Mouse (Mus musculus): ENCODE results near the gene Slc1a1.
A peak's percentile ranks its signal among the peaks of the same experiment; 100 is the strongest.

Gene Slc1a1

DNA sequence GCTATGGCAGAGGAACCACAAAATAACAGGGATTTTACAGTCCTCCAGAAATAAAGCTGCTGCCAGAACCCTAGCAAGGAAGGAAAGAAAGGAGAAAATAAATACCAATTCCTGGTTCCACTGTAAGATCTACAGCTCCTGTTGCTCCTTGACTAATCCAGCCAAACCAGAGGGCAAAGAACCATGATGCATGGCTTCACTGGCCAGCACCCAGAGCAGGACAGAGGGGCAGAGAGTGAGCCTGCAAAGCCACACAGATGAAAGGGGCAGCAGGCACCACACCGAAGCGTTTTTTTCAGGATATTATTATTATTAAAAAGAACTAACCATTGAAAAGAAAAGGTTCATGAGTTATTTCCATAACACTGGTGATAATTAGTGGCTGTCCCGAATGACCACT lies 17.2 kb downstream of the Slc1a1 start:
- no peak for DNase-seq (ENCODE audit: low spot score)

DNA sequence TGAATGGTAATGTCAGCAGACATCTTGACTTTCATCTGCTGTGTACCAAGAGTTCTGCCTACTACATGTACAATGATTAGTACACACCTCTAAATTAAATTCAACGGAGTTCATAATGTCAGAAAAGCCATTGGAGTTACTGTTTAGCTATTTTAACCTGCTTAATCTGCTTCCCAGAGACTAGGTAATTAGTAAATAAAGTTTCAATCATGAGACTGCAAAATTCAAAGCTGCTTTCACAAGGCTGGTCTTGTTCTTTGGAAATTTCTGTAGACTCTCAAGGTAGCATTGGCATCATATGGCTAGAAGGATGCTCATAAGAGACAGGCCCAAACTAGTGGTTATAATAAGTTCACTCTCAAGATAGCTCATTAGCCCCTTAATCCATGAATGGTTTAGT lies 20.0 kb downstream of the Slc1a1 start:
- DNase-seq (ENCODE audit: low spot score): no peak

DNA sequence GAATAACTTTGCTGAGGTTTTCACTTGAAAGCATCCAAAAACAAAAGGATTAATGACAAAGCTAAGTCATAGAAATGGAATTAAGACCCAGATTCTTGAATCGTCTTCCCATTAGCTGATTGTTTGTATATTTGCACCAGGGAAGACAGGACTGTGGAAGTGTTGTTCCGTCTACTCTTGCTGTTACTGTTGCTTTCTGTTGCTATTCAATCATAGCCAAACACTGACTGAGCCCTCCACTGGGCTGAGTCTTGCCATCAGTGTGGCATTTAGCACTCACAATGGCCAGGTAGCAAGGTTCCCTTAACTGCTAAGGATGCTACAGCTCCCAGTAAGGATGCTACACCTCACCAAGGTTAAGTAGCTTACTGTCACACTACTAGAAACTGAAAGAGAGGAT lies 25.4 kb downstream of the Slc1a1 start:
- DNase-seq (ENCODE audit: low spot score): no peak

DNA sequence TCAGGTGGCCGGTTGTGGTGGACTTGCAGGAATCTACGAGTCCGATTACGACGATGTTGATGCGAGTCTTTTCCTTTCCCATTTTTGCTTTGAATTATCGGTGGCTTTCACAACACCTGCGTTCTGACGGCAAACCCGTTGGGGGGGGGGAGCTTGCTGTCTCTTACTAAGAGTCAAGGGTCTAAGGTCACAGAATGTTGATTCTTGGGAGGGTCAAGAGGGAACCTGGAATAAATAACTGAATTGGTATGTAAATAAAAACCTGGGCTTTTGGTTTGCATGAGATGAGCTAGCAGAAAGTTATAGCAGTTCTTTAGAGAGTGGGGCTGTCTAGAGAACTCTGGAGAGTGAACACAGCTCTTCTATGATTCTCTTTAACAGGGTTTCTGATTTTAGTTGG lies 28.8 kb downstream of the Slc1a1 start:
- DNase-seq (ENCODE audit: low spot score): no peak

DNA sequence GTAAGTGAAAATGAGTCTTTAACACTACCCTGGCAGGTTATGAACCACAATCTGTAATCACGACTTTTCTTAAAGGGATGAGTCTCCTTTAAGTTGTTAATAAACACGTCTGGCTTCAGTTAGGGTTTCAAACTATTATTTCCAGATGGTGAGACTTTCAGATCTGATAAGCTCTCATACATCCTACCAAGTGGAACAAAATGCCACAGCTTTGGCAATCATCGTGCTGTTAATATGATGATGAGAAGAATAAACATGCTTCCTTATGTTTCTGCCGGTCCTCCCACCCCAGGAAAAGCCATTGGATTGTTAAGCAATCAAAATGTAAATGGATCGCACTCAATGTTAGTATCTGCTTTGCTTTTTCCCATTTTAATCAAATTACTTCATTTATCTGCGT lies 30.1 kb downstream of the Slc1a1 start:
- no peak for DNase-seq (ENCODE audit: low spot score)

DNA sequence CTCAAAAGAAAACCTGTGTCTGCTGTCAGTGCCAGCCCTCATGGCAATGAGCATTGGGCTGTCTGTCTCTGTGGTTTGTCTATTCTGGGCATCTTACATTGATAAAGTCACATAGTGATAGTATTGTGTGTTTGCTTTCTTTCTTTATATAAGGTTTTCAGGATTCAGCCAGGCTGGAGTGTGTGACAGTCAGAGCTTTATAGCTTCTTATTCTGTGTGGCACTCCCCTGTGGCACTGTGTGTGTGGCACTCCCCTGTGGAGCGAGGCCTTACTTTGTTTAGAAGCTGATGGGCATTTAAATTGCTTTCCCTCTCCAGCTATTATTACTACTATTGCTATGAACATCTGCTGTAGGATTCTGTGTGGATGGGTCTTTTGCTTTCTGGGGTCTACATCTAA lies 30.7 kb downstream of the Slc1a1 start:
- no peak for DNase-seq (ENCODE audit: low spot score)

DNA sequence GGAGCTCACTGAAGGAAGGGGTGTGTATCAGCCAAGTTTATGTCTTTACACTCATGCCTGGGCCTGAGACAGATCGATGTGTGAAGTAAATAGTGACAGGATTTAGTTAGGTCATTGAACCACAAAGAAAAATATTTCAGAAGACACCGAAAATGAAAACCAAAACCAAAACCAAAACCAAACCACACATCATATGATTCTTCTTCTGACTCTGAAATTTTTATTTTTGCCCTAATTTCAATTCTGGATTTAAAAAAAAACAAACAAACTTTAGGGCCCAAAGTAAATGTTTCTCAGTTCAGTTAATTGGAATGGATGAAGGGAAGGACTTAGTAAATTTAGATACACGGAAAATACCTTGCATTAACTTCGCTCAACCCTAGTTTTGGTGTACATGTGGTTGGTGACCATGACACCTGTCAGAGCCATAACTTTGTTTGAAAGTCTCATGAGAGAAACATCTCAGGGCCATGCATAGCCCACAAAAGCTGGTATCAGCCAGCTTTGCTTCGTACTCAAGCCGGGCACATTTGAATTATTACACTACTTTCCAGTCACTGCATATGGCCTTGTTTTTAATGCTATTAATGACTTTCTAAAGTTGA lies 34.5 kb downstream of the Slc1a1 start:
- no peak for DNase-seq (ENCODE audit: low spot score)

DNA sequence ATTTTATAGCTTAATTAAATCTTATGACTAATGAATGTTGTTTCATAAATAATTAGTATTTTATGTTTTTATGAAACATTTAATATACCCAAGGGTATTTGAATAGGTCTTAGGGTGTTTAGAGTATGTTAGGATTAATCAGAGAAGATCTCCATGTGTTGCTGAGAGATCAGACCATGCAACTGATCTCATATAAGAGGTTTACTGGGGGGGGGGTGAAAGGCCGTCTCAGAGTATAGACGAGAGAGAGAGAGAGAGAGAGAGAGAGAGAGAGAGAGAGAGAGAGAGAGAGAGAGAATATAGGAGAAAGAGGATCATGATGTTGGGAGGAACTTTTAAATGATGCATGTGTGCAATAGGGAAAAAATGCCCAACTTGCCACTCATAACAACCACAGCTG lies 35.5 kb downstream of the Slc1a1 start:
- no peak for DNase-seq (ENCODE audit: low spot score)

DNA sequence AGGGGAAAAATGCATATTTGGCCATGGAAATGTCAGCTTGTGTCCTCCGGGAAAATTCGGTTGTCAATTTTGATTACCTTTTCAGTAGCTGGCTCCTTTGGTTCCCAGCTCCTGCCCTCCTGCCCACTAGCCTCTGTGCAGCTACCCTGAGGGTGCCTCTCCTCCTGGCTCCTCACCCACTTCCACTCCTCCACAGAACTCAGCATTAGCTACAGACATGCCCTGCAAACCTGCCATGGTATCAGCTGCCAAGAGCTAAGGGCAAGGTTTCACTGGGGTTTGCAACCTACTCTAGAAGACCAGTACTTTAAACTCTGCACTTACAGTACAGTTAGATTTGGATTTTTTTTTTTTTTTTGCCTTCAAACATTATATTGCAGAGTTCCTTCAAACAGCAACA lies 44.6 kb downstream of the Slc1a1 start:
- DNase-seq (ENCODE audit: low spot score): no peak

DNA sequence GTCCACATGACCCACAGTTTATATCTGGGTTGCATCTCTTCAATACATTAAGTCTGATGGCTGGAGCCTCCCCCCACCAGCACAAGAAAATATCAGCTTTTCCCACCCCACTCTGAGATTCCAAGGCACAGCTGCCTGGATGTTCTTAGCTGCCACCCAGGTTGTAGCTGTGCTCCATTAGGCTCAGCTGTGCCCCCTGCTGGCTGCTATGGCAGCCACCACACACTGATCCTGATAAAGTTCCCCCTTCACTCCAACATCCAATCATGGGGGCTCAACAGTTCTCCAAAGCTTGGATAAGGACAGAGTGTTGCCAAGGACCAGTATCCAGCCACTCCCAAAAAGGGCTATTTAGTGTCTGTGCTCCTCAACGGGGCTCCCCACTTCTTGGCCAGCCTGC lies 48.3 kb downstream of the Slc1a1 start:
- peak; percentile 17 for DNase-seq (ENCODE audit: low spot score)

DNA sequence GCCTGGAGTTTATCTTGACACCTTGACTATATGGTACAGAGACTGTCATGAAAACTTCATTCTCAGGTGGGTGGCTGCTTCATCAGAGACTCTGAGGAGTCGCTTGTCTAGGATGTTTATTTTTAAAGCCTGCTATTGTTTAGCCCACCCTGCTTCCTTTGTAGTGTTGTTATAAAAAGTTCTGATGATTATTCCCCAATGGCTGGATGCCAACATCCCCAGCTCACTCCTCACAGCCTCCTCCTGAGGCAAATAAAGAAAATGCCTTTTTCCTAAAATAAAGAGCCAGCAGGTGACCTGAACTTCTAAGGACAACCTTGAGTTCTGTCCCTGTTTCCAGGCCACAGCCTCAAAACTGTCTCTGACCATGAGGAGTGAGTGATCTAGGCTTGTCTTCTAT lies 53.6 kb downstream of the Slc1a1 start:
- no peak for DNase-seq (ENCODE audit: low spot score)

DNA sequence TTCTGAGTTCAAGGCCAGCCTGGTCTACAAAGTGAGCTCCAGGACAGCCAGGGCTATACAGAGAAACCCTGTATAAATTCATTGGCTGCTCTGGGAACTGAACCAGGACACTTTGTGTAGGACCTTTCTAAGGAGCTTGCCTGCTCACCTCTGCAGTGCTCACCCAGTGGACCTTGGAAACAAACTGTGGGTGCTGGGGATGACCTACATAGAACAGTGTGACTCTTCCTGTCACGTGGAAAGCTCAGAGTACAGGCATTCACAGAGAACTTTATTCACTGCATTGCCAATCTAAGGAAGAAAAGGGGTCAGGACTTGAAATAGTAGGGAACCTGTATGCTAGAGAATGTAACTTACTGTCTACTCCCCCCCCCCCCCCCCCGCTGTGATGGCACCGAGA lies 54.4 kb downstream of the Slc1a1 start:
- no peak for DNase-seq (ENCODE audit: low spot score)

DNA sequence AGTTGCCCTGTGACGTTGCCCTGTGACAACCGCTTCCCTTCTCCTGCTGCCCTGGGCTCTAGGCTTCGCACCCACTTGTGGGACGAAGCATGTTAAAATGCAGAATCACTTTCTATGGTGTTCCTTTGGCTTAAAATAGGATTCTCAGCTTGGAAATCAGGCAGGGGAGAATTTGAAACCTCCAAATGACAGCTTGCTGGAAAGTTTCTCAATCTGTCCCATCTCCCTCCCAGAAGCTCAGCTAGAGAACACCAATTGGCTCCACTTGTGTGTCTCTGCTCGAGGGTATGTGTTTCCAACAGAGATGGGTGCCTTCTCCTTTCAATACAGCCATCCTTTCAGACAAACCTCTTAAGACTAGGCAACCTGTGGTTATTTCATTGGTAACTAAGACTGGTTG lies 56.4 kb downstream of the Slc1a1 start:
- no peak for DNase-seq (ENCODE audit: low spot score)

DNA sequence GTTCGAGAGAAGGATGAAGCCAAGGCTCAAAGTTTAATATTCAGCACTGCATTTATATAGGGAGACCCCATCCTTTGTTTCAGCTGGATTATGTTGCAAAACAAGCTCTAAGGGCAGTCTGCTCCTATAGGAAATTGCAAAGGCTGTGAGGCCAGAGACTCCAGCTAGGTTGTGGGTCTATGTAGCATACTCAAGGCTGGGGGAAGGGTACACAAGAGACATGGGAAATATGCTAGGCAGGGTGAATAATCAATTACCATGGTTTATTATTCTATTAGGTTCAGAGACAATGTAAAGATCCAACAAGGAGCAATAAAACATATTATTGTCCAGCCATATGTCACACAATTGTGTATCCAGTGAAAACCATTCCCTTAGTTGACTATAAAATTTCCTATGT lies 57.0 kb downstream of the Slc1a1 start:
- no peak for DNase-seq (ENCODE audit: low spot score)

DNA sequence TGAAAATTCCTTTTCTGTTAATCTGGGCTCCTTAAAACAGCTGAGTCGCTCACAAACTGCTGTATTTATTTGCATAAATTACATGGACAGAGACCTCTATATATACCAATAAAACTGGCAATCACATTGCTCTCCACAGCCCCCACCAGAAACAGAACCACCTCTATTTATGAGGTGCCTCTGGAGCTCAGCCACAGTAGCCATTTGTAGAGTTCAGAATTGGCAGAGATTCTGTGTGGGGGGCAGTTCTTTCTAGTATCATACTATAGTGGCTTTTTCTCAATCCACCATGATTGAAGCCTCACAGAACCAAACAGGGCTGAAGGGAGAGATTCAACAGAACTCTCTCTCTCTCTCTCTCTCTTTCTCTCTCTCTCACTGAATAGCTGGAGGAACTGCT lies 61.8 kb downstream of the Slc1a1 start:
- DNase-seq (ENCODE audit: low spot score): no peak

DNA sequence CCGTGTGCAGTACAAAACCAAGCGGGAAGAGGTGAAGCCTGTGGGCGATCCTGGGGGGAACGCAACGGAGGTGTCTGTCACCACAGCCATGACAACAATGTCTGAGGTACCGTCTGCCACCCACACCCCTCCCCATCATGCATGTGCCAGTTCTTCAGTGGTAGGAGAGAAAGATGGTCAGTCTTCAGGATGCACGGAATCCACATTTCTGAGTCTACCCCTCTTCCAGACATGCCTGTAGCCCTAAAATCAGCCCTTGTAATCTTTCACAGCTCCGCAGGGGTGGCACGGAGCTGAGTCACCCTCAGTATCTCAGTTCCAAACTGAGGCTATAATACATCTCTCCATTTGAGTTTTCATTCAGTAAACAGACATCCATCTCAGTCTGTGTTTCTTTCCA lies 62.6 kb downstream of the Slc1a1 start:
- DNase-seq (ENCODE audit: low spot score): no peak

DNA sequence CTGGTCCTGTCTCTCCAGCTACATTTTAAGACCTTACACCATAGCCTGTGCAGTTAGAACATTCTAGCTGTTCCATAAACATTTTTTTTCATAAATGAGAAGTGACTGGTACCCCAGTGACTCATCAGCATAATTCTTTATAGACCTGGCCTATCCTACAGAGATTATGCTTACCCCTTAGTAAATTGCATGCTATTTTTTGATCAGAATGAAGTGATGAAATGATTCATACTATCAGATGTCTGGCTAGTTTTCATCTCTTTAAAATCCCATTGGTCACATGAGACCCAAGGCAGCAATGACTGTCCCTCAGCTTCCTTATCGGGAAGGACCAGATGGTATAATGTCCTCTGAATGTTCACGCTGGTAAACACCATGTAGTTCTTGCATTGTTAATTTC lies 65.9 kb downstream of the Slc1a1 start:
- no peak for DNase-seq (ENCODE audit: low spot score)

DNA sequence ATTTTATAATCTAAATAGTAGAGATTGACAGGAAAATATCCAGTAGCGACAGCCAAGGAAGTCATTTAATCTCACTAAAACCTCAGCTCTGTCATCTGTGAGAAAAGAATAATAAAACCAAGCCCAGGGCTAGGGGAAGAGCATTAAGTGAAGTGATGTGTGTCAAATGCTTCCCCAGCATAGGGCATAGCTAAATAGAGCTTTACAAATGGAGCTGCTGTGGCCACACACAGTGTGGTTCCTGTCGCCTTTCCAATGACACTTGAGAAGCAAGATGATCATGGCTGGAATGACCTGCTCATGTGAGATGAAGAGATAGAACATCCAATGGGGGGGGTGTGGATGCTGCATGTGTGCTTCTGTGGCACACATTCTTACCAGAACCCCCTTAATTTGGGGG lies 67.3 kb downstream of the Slc1a1 start:
- DNase-seq (ENCODE audit: low spot score): no peak

DNA sequence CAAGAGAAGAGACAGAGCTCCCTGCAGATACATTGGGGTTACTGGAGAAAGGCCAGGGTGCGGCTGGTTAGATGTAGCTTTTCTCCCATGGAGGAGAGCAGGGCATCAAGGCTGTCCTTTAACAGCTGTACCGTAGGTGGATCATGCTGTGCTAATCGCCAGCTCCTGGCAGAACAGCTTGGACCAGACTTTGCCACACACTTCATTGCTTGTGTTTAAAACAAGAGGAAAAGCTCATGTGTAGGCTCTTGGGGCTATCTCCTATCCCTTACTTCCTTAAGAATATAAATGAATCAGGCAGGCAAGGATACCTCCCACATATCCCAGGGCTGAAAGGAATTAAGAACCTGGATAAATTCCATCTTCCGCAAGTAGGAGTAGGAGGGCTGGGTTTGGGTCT lies 68.0 kb downstream of the Slc1a1 start:
- DNase-seq (ENCODE audit: low spot score): no peak

DNA sequence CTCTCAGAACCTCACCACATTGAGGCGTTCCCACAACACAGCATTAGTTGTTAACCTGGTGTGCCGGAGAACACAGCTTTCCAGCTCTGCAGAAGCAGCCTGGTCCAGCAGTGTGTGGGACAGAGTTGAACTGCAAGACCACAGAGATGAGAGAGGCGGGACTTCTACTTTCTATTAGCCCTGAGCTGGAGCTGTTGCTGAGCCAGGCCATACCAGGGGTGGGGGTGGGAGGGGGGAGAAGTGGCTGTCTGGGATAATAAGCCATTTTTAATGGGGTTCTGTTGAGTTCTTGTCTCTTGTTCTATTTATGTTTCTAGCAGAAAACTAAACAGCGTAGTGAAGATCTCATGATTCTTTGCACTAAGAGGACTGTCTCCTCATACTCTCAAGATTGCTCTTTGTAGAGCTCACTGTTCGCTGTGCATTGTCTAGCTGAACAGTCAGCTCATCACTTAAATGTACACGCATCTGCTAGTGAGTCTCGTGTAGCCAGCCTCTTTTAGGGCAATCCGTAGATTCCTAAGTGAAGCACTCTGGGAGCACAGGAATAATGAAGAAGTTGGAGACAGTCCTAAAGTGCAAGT lies 68.8 kb downstream of the Slc1a1 start:
- DNase-seq (ENCODE audit: low spot score): no peak

DNA sequence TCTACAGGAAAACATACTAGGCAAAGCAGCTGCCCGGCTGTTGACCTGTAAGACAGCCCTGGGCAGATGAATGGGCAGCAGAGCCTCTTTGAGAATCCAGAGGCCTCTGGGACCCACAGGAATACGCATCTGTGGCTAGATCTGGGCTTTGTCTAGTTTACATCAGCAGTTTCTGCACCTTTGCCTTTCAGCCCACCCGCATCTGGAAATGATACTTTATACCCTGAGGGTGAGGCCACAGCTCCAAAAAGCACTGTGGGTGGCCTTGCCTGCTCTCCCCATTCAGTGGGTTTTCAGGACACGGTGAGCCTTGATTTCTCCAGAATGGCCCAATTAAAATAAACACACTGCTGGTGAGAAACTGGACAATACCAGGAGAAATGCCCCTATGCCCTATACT lies 73.3 kb downstream of the Slc1a1 start:
- DNase-seq (ENCODE audit: low spot score): no peak

DNA sequence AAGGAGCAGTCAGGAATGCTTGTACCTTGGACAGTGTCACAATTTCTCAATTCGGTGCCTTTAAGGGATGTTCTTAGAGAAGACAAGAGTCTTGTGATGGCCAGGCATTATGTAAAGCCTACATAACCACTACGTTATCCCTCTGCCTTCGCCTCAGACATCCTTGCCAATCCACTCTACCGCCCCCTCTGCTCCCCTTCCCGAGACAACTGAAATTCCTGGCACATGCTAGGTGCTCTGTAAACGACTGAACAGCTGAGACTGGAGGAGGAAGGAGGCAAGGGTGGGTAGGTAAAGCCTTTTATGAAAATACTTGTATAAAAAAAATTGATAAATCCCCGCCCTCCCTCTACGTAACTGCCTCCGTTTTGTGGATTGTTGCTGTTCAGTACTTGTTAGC lies 73.8 kb downstream of the Slc1a1 start:
- DNase-seq (ENCODE audit: low spot score): no peak

DNA sequence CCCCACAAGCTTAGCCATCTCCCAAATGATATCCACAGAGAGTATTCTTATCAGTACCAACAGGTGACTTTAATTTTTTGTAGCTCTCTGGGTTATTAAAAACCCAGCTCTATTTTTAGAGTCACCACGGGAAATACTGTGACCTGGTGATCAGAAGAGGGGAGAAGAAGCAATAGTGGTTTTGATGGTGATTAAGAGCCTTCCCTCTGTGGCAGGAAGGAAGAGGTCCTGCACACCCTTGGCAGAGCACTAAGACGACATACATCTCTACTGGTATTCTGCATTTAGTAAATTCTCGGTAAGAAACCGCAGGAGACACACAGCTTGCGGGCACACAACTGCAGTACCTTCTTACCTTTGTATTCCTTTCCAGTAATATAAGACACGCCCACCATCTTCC lies 79.7 kb downstream of the Slc1a1 start:
- no peak for DNase-seq (ENCODE audit: low spot score)

DNA sequence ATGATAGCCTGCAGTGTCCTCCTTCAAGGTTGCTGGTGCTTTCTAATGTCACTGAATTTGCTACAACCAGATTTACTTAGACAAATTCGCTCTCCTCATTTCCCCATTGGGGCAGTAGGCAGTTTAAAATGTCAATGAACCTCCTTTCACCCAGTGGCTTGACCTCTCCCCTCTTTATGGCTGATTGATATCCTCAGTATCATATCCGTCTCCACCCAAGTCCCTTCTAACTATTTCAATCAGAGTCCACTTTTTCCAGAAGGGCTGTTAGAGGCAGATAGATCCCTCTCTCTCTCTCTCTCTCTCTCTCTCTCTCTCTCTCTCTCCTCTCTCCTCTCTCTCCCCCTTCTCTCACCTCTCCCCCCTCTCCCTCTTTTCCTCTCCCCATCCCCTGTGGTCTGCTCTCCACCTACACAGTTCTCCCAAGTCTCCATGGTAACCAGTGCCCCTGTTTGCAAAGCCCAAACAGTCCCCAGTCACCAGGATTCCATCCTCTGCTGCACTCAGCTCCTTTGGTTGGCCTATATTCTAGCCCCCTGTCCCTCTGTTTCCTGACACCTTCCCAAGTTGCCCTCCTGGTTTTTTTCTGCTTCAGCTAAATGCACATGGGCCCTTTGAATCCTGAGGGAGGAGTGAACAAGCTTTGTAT lies 80.9 kb downstream of the Slc1a1 start:
- DNase-seq (ENCODE audit: low spot score): no peak

All from urinary bladder, postnatal 14 days (tissue).